Mouse (Mus musculus) thymus, postnatal 14 days (tissue): Measurements from ENCODE around the gene Lag3.

ENCODE experiments used
- DNase-seq: peaks from one replicate; pipeline ENCODE4 v3.0.0; 2021

Gene Lag3

DNA sequence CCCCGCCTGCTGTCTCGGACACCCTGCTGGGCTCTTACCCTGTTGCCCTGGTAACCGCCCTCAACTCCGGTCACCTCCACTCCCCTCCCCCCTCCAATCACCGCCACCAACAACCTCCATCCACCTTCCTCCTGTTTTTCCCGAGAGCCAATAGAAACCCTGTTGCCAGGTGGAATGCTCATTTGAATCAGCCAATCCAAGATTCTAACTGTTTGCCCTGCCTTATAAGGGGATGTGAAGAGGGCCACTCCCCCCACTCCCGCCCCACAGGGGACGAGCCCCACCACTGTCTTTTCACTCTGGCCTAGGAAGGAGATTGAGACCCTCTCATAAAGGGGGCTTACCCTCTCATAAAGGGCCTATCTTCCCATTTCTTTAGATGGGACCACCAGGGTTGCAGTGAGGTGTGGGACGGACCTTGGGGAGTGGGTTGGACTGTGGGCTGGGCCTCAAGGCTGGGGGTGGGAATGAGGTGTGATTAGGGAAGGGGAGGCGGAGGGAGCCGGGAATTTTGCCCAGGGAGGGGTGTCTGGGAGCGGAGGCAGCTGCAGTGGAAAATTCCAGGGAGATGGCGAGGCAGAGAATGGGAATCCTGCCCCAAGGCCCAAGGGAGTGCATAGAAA is 8.3 kb upstream of the Lag3 start, which contains the start of gene Ptms:
TSS of gene Ptms (minus strand) at position 409 of the 623 bp plus-strand sequence.
- peak; percentile 72 for DNase-seq

DNA sequence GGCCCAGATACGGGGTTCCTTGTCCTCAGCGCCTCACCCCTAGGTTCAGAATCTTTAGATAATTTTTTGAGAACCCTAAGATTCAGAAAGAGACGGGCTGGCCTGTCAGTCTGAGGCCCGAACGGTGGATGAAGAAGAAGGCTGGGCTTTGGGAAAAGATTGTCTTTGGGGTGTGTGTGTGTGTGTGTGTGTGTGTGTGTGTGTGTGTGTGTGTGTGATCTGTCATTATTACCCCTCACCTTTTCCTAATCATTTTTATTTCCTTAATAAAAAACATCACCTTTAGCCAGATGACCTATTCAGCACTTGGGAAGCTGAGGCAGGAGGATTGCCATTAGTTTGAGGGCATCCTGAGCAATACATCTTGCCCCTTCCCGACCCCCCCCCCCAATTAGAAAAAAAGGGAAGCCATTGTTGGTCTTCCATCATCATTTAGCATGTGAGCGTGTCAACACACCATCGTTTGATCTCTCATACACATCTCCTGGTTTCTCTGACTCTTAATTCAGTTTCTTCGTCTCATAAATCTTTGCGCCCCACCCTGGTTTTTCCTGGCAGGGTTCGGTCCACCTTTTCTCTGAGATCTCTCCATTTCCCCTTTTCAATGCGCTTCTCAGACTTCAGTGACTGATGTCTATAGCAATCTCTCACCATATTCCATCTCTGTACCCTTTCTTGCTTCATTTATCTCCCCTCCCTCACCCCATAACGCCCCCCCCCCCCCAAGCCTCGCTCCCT is 7.6 kb upstream of the Lag3 start:
- no peak for DNase-seq

DNA sequence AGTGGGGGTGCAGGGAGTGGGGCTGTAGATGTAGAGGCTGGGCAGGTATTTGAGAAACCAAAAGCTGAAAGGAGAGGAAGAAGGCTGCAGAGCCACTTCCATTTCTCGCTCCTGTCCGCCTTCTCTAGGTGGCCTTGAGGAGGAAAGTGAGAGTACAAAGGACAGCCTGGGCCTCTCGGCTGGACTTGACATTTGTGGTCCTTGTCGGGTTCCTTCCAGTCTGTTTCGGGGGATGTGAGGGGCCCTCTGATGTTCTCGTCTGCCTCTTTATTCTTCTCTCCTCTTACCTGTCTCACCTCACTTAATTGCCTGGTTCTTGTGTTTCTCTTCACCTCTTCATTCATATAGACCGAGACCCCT is 6.8 kb upstream of the Lag3 start:
- DNase-seq = no peak

DNA sequence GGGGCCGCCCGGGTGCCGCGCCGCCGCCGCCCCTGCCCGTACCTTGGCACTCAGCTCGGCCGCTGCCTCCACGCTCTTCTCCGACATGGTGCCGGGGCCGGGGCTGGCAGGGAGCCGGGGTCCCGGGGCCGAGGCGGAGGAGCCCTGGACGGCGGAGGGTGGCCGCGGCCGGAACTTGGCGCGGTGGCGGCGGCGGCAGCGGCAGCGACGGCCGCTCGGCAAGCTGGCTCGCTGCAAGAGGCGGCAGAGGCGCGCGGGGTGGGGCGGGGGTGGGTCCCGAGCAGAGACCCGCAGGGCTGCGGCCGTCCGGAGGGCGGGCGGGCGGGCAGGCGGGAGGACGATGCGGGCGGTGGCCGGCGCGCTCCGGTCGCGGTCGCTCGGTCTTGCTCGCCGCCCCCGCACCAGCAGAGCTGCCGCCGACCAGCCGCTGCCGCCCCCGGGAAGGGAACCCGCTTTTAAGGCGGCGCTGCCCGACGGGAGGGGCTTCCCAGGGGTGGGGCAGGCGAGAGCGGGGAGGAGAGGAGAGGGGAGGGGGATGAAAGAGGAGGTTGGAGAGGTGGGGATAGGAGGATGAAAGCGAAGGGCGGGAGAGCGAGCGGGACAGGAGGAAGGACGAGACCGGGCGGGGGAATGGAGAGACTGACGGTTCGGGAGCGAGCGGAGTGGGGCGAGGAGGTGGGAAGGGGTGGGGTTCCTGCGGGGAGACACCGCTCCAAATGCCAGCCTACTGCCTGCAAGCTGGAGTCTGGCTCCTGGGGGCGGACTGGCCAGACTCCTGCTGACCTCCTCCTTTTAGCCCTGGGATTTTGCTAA is 6.2 kb upstream of the Lag3 start:
- peak; percentile 86 for DNase-seq

DNA sequence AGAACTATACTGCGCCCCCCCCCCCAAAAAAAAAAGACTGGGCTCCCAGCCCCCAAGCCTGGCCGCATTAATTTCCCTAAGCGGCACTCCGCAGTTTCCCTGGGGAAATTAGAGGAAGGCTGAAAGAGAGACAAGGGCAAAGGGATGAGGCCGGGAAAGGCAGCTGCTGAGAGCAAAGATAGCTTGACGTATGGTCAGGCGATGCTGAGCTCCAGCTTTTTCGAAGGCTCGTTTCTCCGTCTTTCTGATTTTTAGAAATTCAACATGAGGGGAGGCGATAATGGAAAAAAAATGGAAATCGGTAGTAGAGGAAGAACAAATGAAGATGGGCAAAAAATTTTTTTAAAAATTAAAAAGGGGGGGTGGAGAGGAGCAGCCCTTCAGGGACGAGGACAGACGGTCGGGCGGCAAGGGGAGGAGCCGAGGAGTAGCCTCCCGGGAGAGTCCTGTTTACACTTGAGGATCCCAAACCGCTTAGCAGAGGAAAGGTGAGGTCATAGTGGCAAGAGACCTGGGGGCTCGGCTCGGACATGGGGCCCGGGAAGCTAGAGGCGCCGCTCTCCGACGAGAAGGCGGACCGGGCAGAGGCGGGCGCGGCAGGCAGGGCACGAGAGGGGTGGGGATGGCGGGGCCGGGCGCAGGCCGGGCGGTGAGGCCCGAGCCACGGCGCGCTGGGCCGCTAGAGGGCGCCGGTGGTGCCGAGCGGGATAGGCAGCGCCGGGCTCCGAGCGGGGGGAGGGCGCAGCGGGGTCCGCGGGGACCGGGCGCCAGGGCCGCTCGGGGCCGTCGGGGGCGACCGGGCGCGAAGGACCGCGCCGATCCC is 5.4 kb upstream of the Lag3 start:
- DNase-seq = peak; percentile 95

DNA sequence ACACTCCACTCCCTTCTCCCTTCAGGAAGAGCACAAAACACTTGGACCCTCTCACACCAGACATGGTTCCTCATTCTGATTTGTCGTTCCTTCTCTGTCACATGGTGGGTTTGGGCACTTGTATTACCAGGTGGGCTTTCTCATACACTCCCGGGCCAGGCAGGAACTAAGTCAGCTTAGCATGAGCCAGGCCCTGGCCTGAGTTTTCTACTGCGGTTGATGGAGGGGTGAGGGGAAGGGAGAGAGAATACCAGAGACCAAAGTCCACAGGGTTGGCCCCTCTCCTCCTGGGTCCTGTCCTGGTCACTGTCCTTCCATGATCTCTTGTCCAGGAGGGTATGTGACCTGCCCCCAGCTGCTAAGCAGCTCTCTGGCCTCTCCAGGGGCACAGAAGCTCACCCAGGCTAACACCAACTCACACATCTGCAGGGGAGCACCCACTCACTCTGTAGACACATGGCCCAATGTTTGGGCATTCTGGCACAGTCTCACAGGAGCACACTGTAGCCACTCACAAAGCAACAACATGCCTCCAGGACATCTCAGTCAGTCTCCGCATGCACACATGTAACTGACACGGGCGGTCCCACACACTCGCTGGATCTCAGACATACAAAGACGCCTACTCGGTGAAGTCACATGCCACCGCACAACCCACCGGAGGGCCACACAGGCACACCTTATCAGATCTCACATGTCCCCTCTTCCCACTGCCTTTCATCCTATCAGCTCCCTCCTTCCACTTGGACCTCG is 4.6 kb upstream of the Lag3 start:
- DNase-seq = peak; percentile 55

DNA sequence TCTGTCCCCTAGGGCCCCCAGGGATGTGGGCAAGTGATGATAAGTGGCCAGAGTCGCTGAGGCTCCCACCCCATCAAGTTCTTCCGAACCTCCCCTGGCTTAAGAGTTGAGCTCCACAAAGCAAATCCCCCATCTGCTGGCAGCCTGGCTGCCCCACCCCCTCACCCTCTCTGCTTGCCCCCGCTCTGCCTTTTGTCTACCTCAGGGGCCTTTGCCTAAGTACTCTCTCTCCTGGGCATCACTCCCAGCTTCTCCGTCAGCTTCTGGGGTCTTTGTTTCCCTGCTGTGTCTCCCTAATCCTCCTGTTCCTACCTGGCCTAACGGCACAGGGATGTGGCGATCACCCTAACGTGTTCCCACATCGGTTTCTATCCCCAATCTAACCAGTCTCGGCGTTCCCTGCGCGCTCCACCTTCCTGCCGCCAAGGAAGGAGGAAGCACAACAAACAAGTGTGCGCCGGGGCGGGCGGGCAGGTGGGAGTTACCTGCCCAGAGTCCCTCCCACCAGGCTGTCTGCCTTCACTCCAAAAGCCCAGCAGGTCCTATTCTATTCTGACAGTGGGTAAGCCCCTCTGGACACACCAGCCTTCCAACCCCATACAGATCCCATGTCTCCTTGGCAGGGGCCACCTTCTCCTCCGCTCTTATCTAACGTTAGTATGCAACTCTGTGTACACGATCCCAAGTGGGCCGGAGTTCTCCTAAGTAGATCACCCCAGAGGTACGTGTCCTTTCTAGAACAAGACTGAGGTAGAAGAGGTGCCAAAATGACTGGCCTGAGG is 3.8 kb upstream of the Lag3 start:
- DNase-seq = no peak

DNA sequence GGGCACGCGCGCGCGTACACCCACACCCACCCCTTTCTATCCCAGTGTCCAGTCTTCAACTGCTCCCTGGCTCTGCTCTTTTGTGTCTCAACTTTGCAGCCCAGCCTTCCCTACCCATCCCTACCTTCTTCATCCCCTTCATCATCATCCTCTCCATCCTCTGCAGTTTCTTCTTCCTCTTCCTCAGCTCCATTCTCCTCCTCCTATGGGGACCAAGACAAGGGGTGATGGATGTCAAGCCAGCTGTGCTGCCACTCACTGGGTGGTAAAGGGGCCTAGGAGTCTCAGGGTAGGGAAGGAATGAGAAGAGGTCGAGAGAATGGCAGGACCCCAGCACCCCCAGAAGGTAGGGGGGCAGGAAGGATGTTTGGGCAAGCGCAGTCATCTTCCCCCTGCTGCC is 3.0 kb upstream of the Lag3 start:
- no peak for DNase-seq

DNA sequence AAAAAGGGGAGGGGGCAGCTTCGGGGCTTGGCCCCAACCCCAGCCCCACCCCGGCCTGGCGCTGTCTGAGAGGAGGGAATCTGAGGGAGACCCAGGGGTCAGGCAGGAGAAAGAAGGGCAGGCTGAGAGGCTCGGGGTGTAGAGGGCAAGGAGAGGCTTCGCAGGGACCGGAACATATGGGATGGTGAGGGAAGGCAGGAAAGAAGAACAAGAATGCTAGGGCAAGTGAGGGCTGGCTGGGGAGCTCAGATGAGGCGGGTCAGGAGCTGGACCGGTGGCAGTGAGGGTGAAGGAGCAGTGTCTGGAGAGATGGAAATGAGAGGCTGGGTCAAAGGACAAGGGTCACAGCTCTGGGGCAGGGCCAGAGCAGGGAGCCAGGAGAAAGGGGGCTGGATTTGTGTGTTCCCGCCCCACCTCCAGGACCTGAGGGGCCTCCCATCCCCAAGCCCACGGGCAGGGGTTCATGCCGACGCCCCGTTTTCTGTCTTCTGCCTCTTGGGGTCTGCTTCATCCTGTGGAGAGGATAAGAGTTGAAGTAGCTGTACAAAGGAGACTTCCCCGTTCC is 2.3 kb upstream of the Lag3 start:
- no peak for DNase-seq

DNA sequence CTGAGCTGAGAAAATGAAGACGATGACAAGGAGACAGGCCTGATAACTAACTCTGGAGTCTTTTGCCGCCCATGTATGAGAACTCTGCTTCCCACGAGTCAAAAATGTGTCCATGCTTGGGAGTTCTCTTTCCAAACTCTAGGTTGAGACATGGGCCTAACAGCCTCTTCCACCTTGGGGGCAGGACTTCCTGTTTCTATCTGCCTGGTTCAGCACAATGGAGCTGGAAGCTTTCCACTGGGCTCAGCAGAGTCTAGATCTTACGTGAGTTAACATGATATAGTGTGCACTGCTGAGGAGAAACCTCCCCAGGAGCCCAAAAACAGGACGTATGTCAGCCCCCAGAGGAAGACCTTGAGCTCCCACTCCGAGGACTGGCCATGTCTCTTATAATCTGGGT is 1.7 kb upstream of the Lag3 start:
- no peak for DNase-seq

DNA sequence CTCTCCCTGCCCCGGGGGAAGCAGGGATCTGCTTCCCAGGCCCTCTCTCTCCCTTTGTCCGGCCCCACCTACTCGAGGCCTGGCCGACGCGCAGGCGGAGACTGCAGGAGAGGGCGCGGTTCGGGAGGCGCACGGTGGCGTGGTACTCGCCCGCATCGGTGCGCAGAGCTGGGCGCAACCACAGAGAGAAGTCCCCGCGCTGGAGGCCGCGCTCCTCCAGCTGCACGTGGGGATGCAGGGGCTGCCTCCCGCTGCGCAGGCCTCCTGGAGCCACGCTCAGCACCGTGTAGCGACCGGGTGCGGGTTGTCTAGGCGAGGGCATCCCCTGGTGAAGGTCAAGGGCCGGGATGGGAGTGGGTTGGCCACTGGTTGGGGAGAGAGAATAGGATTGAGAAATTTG is 1.5 kb downstream of the Lag3 start:
- DNase-seq = no peak

DNA sequence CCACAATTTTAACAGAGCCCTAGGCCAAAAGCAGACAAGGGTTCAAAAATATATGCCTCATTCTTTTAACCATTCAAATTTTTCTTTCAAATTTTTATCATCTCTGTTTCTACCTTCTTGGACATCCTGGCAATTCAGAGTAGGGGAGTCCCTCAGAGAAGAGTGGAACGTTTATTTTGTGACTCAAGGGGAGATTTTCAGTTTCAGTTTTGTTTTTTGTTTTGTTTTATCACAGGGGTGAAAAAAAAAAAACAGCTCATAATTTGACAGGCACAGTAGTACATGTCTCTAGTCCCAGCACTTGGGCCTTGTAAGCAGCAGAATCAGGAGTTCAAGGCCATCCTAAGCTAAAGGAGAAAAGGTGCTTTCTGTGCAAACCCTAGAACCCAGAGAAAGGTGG is 3.7 kb downstream of the Lag3 start:
- no peak for DNase-seq

DNA sequence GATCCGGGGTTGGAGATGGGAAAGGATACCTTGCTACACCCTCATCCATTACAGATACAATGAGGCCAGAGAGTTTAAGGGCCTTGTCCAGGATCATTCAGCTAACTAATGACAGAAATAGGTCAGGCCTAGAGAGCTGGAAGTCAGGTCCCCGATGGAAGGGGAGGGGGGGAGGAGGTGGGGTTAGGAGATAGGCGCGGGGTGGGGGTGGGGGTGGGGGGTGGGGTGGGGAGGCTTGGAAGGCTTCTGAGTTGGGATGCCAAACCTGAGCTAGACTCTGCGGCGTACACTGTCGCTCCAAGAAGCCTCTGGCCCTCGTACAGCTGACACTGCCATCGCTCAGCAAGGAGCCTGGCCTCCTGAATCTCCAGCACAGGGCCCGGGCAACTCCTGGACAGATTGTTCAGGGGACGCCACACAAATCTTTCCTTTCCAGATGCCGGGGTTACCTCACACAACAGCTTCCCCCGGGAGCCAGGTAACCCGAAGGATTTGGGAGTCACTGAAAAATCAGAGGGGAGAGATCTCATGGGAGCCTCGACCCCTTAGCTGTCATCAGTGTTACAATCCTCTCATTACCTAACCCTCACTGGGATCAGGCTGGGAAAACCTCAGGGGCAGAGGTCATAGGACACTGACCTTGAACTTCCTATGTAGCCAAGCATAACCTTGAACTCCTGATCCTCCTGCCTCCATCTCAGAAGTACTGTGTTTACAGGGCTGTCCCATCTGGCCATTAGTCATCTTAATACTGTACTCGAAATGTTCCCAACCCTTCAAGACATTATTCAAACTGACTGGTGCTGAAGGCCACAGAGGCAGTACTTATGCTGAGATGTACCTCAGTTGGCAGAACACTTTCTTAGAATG is 6.3 kb downstream of the Lag3 start:
- no peak for DNase-seq

DNA sequence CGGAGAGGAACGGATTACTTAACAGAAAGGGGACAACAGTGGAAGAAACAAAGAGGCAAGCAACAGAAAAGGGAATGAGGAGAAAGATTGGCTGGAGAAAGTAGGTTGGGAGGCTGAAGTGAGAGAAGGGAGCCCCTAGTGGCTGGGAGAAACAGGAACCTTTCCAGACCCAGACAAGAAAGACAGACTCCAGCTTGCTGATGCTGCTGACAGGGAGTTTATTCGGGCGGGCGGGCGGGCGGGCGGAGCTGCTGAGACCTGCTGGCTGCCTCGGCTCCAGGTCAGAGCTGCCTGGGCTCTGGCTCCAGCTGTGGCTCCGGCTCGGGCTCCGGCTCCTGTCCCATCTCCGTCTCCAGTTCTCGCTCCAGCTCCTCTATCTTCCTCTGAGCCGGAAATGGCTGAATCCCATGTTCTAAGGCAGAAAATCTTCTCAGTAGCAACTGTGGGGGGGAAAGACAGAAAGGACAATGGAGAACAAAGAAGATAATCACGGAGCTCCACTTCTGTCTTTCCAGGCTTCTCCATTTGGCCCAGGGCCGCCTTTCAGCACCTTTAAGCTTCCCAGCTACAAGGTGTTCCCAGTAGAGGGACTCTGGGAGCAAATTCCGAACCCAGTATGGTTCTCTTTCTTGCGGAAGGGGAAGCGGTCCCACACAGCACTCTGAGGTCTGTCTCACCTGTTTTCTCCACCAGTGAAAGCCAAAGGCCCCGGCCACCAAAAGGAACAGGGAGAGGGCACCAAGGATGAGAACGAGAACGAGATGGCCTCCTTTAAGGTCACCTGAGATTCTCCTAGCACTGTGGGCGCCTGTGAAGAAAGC is 7.1 kb downstream of the Lag3 start:
- peak; percentile 75 for DNase-seq

DNA sequence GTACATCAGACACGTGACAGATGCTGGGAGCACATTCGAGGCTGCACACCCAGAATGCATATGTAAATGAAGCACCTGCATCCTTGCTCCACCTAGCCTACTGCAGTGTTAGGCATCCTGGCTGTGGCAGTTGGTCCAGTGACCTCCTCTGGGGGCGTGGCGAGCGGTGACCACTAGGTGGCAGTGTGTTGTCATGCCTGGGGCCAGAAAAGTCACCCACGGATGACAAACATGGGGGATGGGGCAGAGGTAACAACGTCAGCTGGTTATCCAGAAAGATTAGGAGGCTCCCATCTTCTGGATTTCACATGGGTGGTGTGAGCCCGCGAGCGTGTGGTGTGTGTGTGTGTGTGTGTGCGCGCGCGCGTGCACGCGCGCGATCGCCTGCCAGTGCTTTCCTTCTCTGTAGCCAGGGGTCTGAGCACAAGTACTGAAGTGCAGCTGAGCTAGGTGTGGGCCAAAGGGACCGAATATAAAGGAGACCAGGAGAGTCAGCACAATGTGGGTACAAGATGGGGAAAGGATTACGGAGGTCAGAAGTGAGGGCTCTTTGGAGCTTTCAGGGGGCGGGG is 7.8 kb downstream of the Lag3 start:
- DNase-seq = peak; percentile 99

DNA sequence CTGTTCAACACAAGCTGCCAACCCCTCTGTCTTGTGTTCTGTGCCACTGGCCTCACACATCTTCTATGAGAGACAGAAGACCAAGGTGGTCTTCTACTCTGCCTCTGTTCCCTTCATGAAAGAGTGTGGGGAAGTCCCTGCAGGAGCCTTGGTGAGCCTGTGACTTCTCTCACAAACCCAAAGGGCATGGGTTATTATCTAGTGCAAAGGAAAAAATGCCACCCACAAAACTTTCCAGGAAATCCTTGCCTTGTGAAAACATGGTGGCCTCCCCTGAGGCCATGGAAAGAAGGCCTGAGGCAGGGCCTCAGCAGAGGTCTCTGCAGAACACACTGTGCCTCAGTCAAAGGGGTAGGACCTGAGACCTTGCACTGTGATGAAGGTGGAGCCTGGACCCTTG is 9.7 kb downstream of the Lag3 start:
- DNase-seq = peak; percentile 50

DNA sequence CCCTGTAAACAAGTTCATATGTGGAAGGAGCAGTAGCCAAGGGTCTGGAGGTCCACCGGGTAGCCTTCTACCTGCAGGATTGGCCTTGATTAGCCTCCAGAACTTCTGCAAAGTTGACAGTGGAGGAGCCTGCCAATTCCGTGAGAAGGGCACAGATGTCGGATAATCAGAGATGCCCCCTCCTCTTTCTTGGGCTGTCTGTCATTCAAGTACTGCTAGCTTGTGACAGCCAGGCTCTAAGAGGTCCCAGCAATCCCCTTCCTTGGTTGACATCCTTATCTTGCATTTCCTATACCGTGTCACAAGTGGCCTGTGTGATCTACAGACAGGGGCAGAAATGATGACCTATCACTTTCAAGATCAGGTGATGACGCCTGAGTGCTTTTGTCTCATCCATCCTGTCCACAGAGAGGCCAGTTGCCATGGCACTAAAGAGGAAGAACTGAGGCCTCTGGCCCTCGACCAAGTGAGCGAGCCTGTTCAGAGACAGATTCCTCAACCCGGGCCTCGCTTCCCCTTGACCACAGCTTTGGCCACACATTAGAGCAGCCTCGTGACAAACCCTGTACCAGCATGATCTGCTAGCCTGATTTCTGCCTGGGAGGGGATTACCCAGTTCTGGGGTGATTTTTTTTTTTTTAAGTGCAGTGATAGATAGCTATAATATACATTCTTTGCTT is 10.6 kb downstream of the Lag3 start:
- DNase-seq = peak; percentile 55
